Mouse (Mus musculus) pancreas, adult 10 weeks (tissue): ENCODE results near the gene Prss56. TPM values are rescaled to one million over a fixed set of nuclear protein-coding genes. Genes with fewer than 3 reads are reported as not detected.

Experiments used
- polyA plus RNA-seq: library from polyadenylated mRNA; stranded (reverse); fragments of 350-450 nt; fragmentation: Illumina TruSeq; extraction: RNeasy Lipid Tissue Mini Kit (QIAGEN cat#74804); gene quantifications from one replicate; pipeline ENCODE4 v1.2.3, GENCODE M21; 2015; ENCODE audit warnings: low read depth, low replicate concordance; ENCODE audit not compliant: insufficient read depth

The Prss56 gene
- polyA plus RNA-seq = not detected

DNA sequence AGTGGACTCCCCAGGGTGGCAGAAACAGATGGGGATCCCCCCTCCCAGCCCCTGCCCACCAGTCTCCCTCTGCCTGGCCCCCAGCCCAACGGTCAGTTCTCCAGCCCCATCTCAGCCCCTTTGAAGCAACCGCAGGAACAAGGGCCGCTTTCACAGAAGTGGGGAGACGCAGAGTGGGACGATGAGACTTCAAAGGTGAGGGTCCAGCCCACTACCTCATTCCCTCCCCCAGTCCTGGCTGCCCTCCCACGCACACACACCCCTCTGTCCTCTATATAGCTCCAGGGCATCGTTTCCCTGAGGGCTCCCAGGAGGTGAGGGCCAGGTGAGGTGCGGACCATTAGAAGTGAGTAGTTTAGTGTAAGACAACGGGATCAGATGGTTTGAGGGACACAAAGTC, at the start of gene Prss56:
Gene Prss56 (plus strand): TSS at position 301 of the 400 bp plus-strand sequence.

GRCm38 (mm10) chr1:87156199-87156587, 26.9 kb upstream of the Prss56 start, which contains the start of gene Ecel1:
Gene Ecel1 (minus strand): TSS chr1:87156521.

GRCm38 (mm10) chr1:87190429-87190828, 7.3 kb downstream of the Prss56 start, which contains the start of gene Chrnd:
Gene Chrnd (plus strand): TSS chr1:87190607.

DNA sequence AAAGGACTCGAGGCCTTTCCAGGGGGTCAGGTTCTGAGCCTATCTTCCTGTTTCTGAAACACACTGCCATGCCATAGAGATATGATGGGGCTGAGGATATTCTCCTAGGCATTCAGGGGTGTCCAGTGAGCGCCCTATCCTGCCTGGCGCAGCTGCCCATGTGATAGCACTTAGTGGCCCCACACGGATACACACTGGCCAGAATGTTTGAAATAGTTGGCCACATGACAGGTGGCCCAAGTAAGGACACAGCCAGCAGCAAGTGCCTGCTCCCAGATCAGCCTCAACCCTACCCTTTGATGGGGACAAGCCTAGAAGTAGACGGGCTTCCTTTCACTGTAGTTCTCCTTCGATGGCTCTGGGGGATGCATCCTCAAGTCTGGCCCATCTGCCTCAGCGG, 21.4 kb downstream of the Prss56 start, which contains the start of gene Chrng:
Gene Chrng (plus strand): TSS at position 193 of the 400 bp plus-strand sequence.

DNA sequence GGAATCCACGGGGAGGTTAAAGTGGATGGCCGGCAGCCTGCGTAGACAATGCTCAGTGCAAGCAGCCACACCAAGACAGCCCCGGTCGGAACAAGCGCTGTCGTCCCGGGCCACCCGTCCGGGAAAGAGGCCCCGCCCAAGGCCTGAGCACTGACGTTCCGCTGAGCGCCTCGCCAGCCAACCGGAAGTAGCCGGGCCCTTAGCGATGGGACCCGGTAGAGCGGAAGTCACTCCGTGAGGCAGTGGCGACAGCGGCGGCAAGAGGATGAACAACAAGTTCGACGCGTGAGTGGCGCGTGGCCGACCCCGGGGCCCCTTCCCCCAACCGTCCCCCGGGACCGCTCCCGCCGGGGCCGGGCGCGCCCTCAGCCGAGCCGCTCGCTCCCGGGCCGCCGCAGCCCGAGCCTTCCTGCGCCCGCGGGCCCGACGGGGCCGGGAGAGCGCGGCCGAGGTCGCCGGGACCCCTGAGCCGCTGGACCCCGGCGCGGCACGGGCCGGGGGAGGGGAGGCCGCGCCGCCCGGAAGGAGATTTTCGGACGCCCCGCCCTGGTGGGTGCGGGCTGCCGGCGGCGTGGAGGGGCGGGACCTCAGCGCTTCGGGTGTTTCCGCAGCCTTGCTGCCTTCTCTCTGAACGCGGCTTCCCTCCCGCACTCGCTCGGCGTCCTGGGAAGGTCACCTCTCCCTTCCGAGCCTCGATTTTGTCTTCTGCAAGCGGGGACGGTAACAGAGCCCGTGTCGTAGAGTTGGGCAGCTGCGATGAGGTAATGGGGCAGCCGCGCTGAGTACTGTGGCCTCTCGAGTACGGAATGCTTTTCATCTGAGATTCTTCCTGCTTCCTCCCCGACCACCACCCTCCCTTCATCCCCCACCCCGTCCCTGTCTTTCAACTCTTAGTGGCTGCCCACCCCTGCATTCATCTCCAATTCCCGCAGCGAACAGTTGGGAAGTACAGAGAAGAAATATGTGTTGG, 30.9 kb downstream of the Prss56 start, which contains the start of gene Eif4e2:
Gene Eif4e2 (plus strand): TSS at position 180 of the 970 bp plus-strand sequence.

Other genes with a start within 250 kb of the Prss56 start
- gene Alppl2, start 93.4 kb upstream of the Prss56 start, polyA plus RNA-seq = not detected
- not detected for gene Alpi, start 81.7 kb upstream of the Prss56 start, polyA plus RNA-seq
- not detected for gene Akp3, start 58.3 kb upstream of the Prss56 start, polyA plus RNA-seq
- not detected for gene Ecel1, start 26.8 kb upstream of the Prss56 start, polyA plus RNA-seq
- not detected for gene Chrnd, start 7.3 kb downstream of the Prss56 start, polyA plus RNA-seq
- not detected for gene Chrng, start 21.3 kb downstream of the Prss56 start, polyA plus RNA-seq
- gene Eif4e2, start 30.6 kb downstream of the Prss56 start, polyA plus RNA-seq = 11.6 TPM
- 4.9 TPM for gene Efhd1, start 81.0 kb downstream of the Prss56 start, polyA plus RNA-seq
- gene Gigyf2, start 143.7 kb downstream of the Prss56 start, polyA plus RNA-seq = 20.3 TPM
- gene Kcnj13, start 211.4 kb downstream of the Prss56 start, polyA plus RNA-seq = not detected